Mouse (Mus musculus): ENCODE results near the gene Mok. TPM values are rescaled to one million over a fixed set of nuclear protein-coding genes. Genes with fewer than 3 reads are reported as not detected.

Gene Mok
- polyA plus RNA-seq, 1 experiment: 12.4 TPM

- H3K27ac ChIP-seq (ENCODE audit: insufficient read depth, low read length): no peak overlapping the region
- no peak for TF ChIP-seq POLR2A (IDR thresholded peaks at IDR 0.05; ENCODE audit: extremely low read depth, insufficient read depth, low read length)
- TF ChIP-seq CTCF (IDR thresholded peaks at IDR 0.05; ENCODE audit: extremely low read depth, insufficient read depth, low read length): no peak
- H3K4me1 ChIP-seq (ENCODE audit: control insufficient read depth, insufficient read depth, low read length): peaks cover 3% of the 10 kb centered on the region
- no peak overlapping the region for H3K4me3 ChIP-seq (ENCODE audit: insufficient read depth, low read length)
Observed at GRCm38 (mm10) chr12:110799226-110799625, 41.5 kb downstream of the Mok start.

GRCm38 (mm10) chr12:110797842-110798431 lies 42.8 kb downstream of the Mok start:
- Histone ChIP-seq H3K4me1 (ENCODE audit: control insufficient read depth, insufficient read depth, low read length) (peaks cover 1% of the 10 kb centered on the region), H3K27ac (ENCODE audit: insufficient read depth, low read length) (no peak overlapping the region), H3K4me3 (ENCODE audit: insufficient read depth, low read length) (no peak overlapping the region)
- no peak for TF ChIP-seq POLR2A (IDR thresholded peaks at IDR 0.05; ENCODE audit: extremely low read depth, insufficient read depth, low read length)
- no peak for TF ChIP-seq CTCF (IDR thresholded peaks at IDR 0.05; ENCODE audit: extremely low read depth, insufficient read depth, low read length)

- TF ChIP-seq POLR2A (IDR thresholded peaks at IDR 0.05; ENCODE audit: extremely low read depth, insufficient read depth, low read length) (no peak), CTCF (IDR thresholded peaks at IDR 0.05; ENCODE audit: extremely low read depth, insufficient read depth, low read length) (no peak)
- H3K4me3 ChIP-seq (ENCODE audit: insufficient read depth, low read length): no peak overlapping the region
- peak overlapping the region; percentile 6; the same call in 1 of the 2 replicates for H3K27ac ChIP-seq (ENCODE audit: insufficient read depth, low read length)
- peaks cover 2% of the 10 kb centered on the region for H3K4me1 ChIP-seq (ENCODE audit: control insufficient read depth, insufficient read depth, low read length)
Observed at GRCm38 (mm10) chr12:110797202-110797601, 43.5 kb downstream of the Mok start.

- no peak for TF ChIP-seq CTCF (IDR thresholded peaks at IDR 0.05; ENCODE audit: extremely low read depth, insufficient read depth, low read length)
- no peak for TF ChIP-seq POLR2A (IDR thresholded peaks at IDR 0.05; ENCODE audit: extremely low read depth, insufficient read depth, low read length)
- peaks cover 2% of the 10 kb centered on the region for H3K4me1 ChIP-seq (ENCODE audit: control insufficient read depth, insufficient read depth, low read length)
- H3K4me3 ChIP-seq (ENCODE audit: insufficient read depth, low read length): no peak overlapping the region
- H3K27ac ChIP-seq (ENCODE audit: insufficient read depth, low read length): no peak overlapping the region
Observed at GRCm38 (mm10) chr12:110796748-110797147, 44.0 kb downstream of the Mok start.

- H3K4me3 ChIP-seq (ENCODE audit: insufficient read depth, low read length): no peak overlapping the region
- TF ChIP-seq CTCF (IDR thresholded peaks at IDR 0.05; ENCODE audit: extremely low read depth, insufficient read depth, low read length): no peak
- no peak for TF ChIP-seq POLR2A (IDR thresholded peaks at IDR 0.05; ENCODE audit: extremely low read depth, insufficient read depth, low read length)
- H3K4me1 ChIP-seq (ENCODE audit: control insufficient read depth, insufficient read depth, low read length): peaks cover 2% of the 10 kb centered on the region
- H3K27ac ChIP-seq (ENCODE audit: insufficient read depth, low read length): no peak overlapping the region
Observed at GRCm38 (mm10) chr12:110795035-110795434, 45.7 kb downstream of the Mok start.

- TF ChIP-seq POLR2A (IDR thresholded peaks at IDR 0.05; ENCODE audit: extremely low read depth, insufficient read depth, low read length): no peak
- no peak for TF ChIP-seq CTCF (IDR thresholded peaks at IDR 0.05; ENCODE audit: extremely low read depth, insufficient read depth, low read length)
- peaks cover 4% of the 10 kb centered on the region for H3K4me1 ChIP-seq (ENCODE audit: control insufficient read depth, insufficient read depth, low read length)
- no peak overlapping the region for H3K27ac ChIP-seq (ENCODE audit: insufficient read depth, low read length)
- no peak overlapping the region for H3K4me3 ChIP-seq (ENCODE audit: insufficient read depth, low read length)
Observed at GRCm38 (mm10) chr12:110791026-110791425, 49.7 kb downstream of the Mok start.

GRCm38 (mm10) chr12:110790580-110790979 lies 50.2 kb downstream of the Mok start:
- peaks cover 4% of the 10 kb centered on the region for H3K4me1 ChIP-seq (ENCODE audit: control insufficient read depth, insufficient read depth, low read length)
- H3K27ac ChIP-seq (ENCODE audit: insufficient read depth, low read length): no peak overlapping the region
- H3K4me3 ChIP-seq (ENCODE audit: insufficient read depth, low read length): no peak overlapping the region
- TF ChIP-seq POLR2A (IDR thresholded peaks at IDR 0.05; ENCODE audit: extremely low read depth, insufficient read depth, low read length): no peak

GRCm38 (mm10) chr12:110786243-110786642 lies 54.5 kb downstream of the Mok start:
- H3K27ac ChIP-seq (ENCODE audit: insufficient read depth, low read length): 0 out of 2 replicates have a peak overlapping the region, but pooled peaks have one; percentile 8
- TF ChIP-seq CTCF (IDR thresholded peaks at IDR 0.05; ENCODE audit: extremely low read depth, insufficient read depth, low read length) (no peak), POLR2A (IDR thresholded peaks at IDR 0.05; ENCODE audit: extremely low read depth, insufficient read depth, low read length) (no peak)
- no peak overlapping the region for H3K4me3 ChIP-seq (ENCODE audit: insufficient read depth, low read length)
- H3K4me1 ChIP-seq (ENCODE audit: control insufficient read depth, insufficient read depth, low read length): peaks cover 4% of the 10 kb centered on the region

GRCm38 (mm10) chr12:110784211-110784610 lies 56.5 kb downstream of the Mok start:
- TF ChIP-seq CTCF (IDR thresholded peaks at IDR 0.05; ENCODE audit: extremely low read depth, insufficient read depth, low read length): no peak
- H3K4me3 ChIP-seq (ENCODE audit: insufficient read depth, low read length): no peak overlapping the region
- peaks cover 3% of the 10 kb centered on the region for H3K4me1 ChIP-seq (ENCODE audit: control insufficient read depth, insufficient read depth, low read length)

GRCm38 (mm10) chr12:110782278-110782677 lies 58.5 kb downstream of the Mok start:
- TF ChIP-seq CTCF (IDR thresholded peaks at IDR 0.05; ENCODE audit: extremely low read depth, insufficient read depth, low read length): no peak
- TF ChIP-seq POLR2A (IDR thresholded peaks at IDR 0.05; ENCODE audit: extremely low read depth, insufficient read depth, low read length): no peak
- Histone ChIP-seq H3K4me3 (ENCODE audit: insufficient read depth, low read length) (no peak overlapping the region), H3K27ac (ENCODE audit: insufficient read depth, low read length) (peak overlapping the region; percentile 42), H3K4me1 (ENCODE audit: control insufficient read depth, insufficient read depth, low read length) (peaks cover 6% of the 10 kb centered on the region)

More at GRCm38 (mm10) chr12:110784211-110784610, 56.5 kb downstream of the Mok start:
- H3K27ac ChIP-seq (ENCODE audit: insufficient read depth, low read length): no peak overlapping the region

Measured in cortical plate, adult 2 months (tissue).